Mouse (Mus musculus): ENCODE results near the gene Sema7a.

The Sema7a gene

GRCm38 (mm10) chr9:57939431-57940348 lies at the start of gene Sema7a:
TSS of gene Sema7a (plus strand) at chr9:57940112.
- DNase-seq (ENCODE audit: low read depth, low spot score) = peak; percentile 50

GRCm38 (mm10) chr9:57900478-57900877 lies 39.4 kb upstream of the Sema7a start:
- DNase-seq (ENCODE audit: low read depth, low spot score) = no peak

- DNase-seq (ENCODE audit: low read depth, low spot score) = no peak
Measured at GRCm38 (mm10) chr9:57901197-57901596, 38.7 kb upstream of the Sema7a start.

- no peak for DNase-seq (ENCODE audit: low read depth, low spot score)
Measured at GRCm38 (mm10) chr9:57901601-57902000, 38.3 kb upstream of the Sema7a start.

- DNase-seq (ENCODE audit: low read depth, low spot score) = no peak
Measured at GRCm38 (mm10) chr9:57902132-57902531, 37.8 kb upstream of the Sema7a start.

GRCm38 (mm10) chr9:57903589-57904249 lies 36.2 kb upstream of the Sema7a start:
- DNase-seq (ENCODE audit: low read depth, low spot score) = no peak

- no peak for DNase-seq (ENCODE audit: low read depth, low spot score)
Measured at GRCm38 (mm10) chr9:57904250-57904644, 35.7 kb upstream of the Sema7a start.

- DNase-seq (ENCODE audit: low read depth, low spot score) = no peak
Measured at GRCm38 (mm10) chr9:57907206-57907605, 32.7 kb upstream of the Sema7a start.

GRCm38 (mm10) chr9:57910254-57911160 lies 29.4 kb upstream of the Sema7a start, which contains the start of gene Ubl7:
TSS of gene Ubl7 (plus strand) at chr9:57910979.
- peak; percentile 89 for DNase-seq (ENCODE audit: low read depth, low spot score)

GRCm38 (mm10) chr9:57912571-57912970 lies 27.3 kb upstream of the Sema7a start:
- no peak for DNase-seq (ENCODE audit: low read depth, low spot score)

GRCm38 (mm10) chr9:57921491-57922060 lies 18.3 kb upstream of the Sema7a start:
- DNase-seq (ENCODE audit: low read depth, low spot score) = no peak

GRCm38 (mm10) chr9:57922381-57922780 lies 17.5 kb upstream of the Sema7a start:
- DNase-seq (ENCODE audit: low read depth, low spot score) = no peak

- DNase-seq (ENCODE audit: low read depth, low spot score) = no peak
Measured at GRCm38 (mm10) chr9:57923046-57923445, 16.9 kb upstream of the Sema7a start.

- DNase-seq (ENCODE audit: low read depth, low spot score) = no peak
Measured at GRCm38 (mm10) chr9:57931166-57931767, 8.6 kb upstream of the Sema7a start.

- DNase-seq (ENCODE audit: low read depth, low spot score) = no peak
Measured at GRCm38 (mm10) chr9:57932253-57932652, 7.7 kb upstream of the Sema7a start.

- DNase-seq (ENCODE audit: low read depth, low spot score) = no peak
Measured at GRCm38 (mm10) chr9:57932831-57933602, 6.9 kb upstream of the Sema7a start.

GRCm38 (mm10) chr9:57935683-57936437 lies 4.1 kb upstream of the Sema7a start:
- DNase-seq (ENCODE audit: low read depth, low spot score) = peak; percentile 73

GRCm38 (mm10) chr9:57937171-57937570 lies 2.7 kb upstream of the Sema7a start:
- no peak for DNase-seq (ENCODE audit: low read depth, low spot score)

- no peak for DNase-seq (ENCODE audit: low read depth, low spot score)
Measured at GRCm38 (mm10) chr9:57937651-57938050, 2.3 kb upstream of the Sema7a start.
